Mouse (Mus musculus): Measurements from ENCODE around the gene Acr. TPM values are rescaled to one million over a fixed set of nuclear protein-coding genes. Genes with fewer than 3 reads are reported as not detected.

Acr gene
- polyA plus RNA-seq (2014; fragmentation: Nextera tagmentation; extraction: Ambion mirVana): 2.0 and 2.6 TPM in 2 replicates

- Histone ChIP-seq H3K4me1 (ENCODE audit: control insufficient read depth, insufficient read depth, low read length) (no peaks in the 10 kb centered on the region), H3K9me3 (ENCODE audit: control insufficient read depth, low read length) (no peaks in the 10 kb centered on the region), H3K4me2 (ENCODE audit: low read depth, low read length) (no peak within 1 kb of the TSS), H3K36me3 (ENCODE audit: control insufficient read depth, insufficient read depth, low read length) (no peaks in the 10 kb centered on the region), H3K9ac (replicated peaks; ENCODE audit: low read depth, low read length) (no peak within 1 kb of the TSS), H3K27me3 (ENCODE audit: control insufficient read depth, insufficient read depth, low read length) (no peaks in the 10 kb centered on the region), H3K27ac (ENCODE audit: low read depth, low read length) (no peak within 1 kb of the TSS), H3K4me3 (ENCODE audit: low read depth, low read length) (no peak within 1 kb of the TSS)
- WGBS: 90% methylated on average over 6 of the region's 6 CpGs
- no peak for ATAC-seq (ENCODE audit: low read depth)
These were observed at the start of gene Acr for GRCm38 (mm10) chr15:89568114-89568513. TSS of gene Acr (plus strand) at chr15:89568326.

- no peak overlapping the region for H3K9ac ChIP-seq (replicated peaks; ENCODE audit: low read depth, low read length)
- no peak overlapping the region for H3K4me2 ChIP-seq (ENCODE audit: low read depth, low read length)
- ATAC-seq (ENCODE audit: low read depth): no peak
- WGBS: 56% methylated on average over 7 of the region's 7 CpGs
- H3K27me3 ChIP-seq (ENCODE audit: control insufficient read depth, insufficient read depth, low read length): peaks cover 17% of the 10 kb centered on the region
- H3K9me3 ChIP-seq (ENCODE audit: control insufficient read depth, low read length): no peaks in the 10 kb centered on the region
- peaks cover 7% of the 10 kb centered on the region; the same call in 1 of the 2 replicates for H3K4me1 ChIP-seq (ENCODE audit: control insufficient read depth, insufficient read depth, low read length)
- H3K4me3 ChIP-seq (ENCODE audit: low read depth, low read length): no peak overlapping the region
- H3K27ac ChIP-seq (ENCODE audit: low read depth, low read length): no peak overlapping the region
- no peaks in the 10 kb centered on the region; the same call in 1 of the 2 replicates for H3K36me3 ChIP-seq (ENCODE audit: control insufficient read depth, insufficient read depth, low read length)
These were observed 46.2 kb upstream of the Acr start for GRCm38 (mm10) chr15:89521951-89522350.

- H3K9me3 ChIP-seq (ENCODE audit: control insufficient read depth, low read length): no peaks in the 10 kb centered on the region
- no peak for ATAC-seq (ENCODE audit: low read depth)
- peak overlapping the region; percentile 83 for H3K4me2 ChIP-seq (ENCODE audit: low read depth, low read length)
- H3K9ac ChIP-seq (replicated peaks; ENCODE audit: low read depth, low read length): no peak overlapping the region
- H3K27ac ChIP-seq (ENCODE audit: low read depth, low read length): no peak overlapping the region
- H3K27me3 ChIP-seq (ENCODE audit: control insufficient read depth, insufficient read depth, low read length): peaks cover 17% of the 10 kb centered on the region
- H3K4me3 ChIP-seq (ENCODE audit: low read depth, low read length): no peak overlapping the region
- 88% methylated on average over 10 of the region's 10 CpGs for WGBS
- peaks cover 7% of the 10 kb centered on the region; the same call in 1 of the 2 replicates for H3K4me1 ChIP-seq (ENCODE audit: control insufficient read depth, insufficient read depth, low read length)
- peaks cover 3% of the 10 kb centered on the region; the same call in 1 of the 2 replicates for H3K36me3 ChIP-seq (ENCODE audit: control insufficient read depth, insufficient read depth, low read length)
These were observed 45.4 kb upstream of the Acr start for GRCm38 (mm10) chr15:89522566-89523282.

- Histone ChIP-seq H3K36me3 (ENCODE audit: control insufficient read depth, insufficient read depth, low read length) (peaks cover 3% of the 10 kb centered on the region; the same call in 1 of the 2 replicates), H3K4me3 (ENCODE audit: low read depth, low read length) (peak overlapping the region; percentile 60), H3K27ac (ENCODE audit: low read depth, low read length) (no peak overlapping the region), H3K9me3 (ENCODE audit: control insufficient read depth, low read length) (no peaks in the 10 kb centered on the region), H3K9ac (replicated peaks; ENCODE audit: low read depth, low read length) (peak overlapping the region; percentile 61), H3K4me1 (ENCODE audit: control insufficient read depth, insufficient read depth, low read length) (peaks cover 7% of the 10 kb centered on the region; the same call in 1 of the 2 replicates), H3K4me2 (ENCODE audit: low read depth, low read length) (peak overlapping the region; percentile 83), H3K27me3 (ENCODE audit: control insufficient read depth, insufficient read depth, low read length) (peaks cover 17% of the 10 kb centered on the region)
- WGBS: 6% methylated on average over 24 of the region's 47 CpGs
- ATAC-seq (ENCODE audit: low read depth): 0 out of 2 replicates have a peak, but pooled peaks have one; percentile 48
These were observed 44.8 kb upstream of the Acr start for GRCm38 (mm10) chr15:89523283-89523832.

GRCm38 (mm10) chr15:89524001-89524571 lies 44.0 kb upstream of the Acr start:
- ATAC-seq (ENCODE audit: low read depth): no peak
- Histone ChIP-seq H3K4me2 (ENCODE audit: low read depth, low read length) (peak overlapping the region; percentile 83), H3K4me1 (ENCODE audit: control insufficient read depth, insufficient read depth, low read length) (peaks cover 7% of the 10 kb centered on the region; the same call in 1 of the 2 replicates)

GRCm38 (mm10) chr15:89524611-89525415 lies 43.3 kb upstream of the Acr start:
- WGBS: 63% methylated on average over 8 of the region's 8 CpGs
- peak overlapping the region; percentile 60 for H3K4me3 ChIP-seq (ENCODE audit: low read depth, low read length)
- no peak overlapping the region for H3K9ac ChIP-seq (replicated peaks; ENCODE audit: low read depth, low read length)
- H3K27ac ChIP-seq (ENCODE audit: low read depth, low read length): no peak overlapping the region
- no peaks in the 10 kb centered on the region for H3K9me3 ChIP-seq (ENCODE audit: control insufficient read depth, low read length)
- peaks cover 7% of the 10 kb centered on the region; the same call in 1 of the 2 replicates for H3K4me1 ChIP-seq (ENCODE audit: control insufficient read depth, insufficient read depth, low read length)
- H3K27me3 ChIP-seq (ENCODE audit: control insufficient read depth, insufficient read depth, low read length): peaks cover 17% of the 10 kb centered on the region
- peak overlapping the region; percentile 83 for H3K4me2 ChIP-seq (ENCODE audit: low read depth, low read length)
- peaks cover 3% of the 10 kb centered on the region; the same call in 1 of the 2 replicates for H3K36me3 ChIP-seq (ENCODE audit: control insufficient read depth, insufficient read depth, low read length)
- no peak for ATAC-seq (ENCODE audit: low read depth)

More at GRCm38 (mm10) chr15:89524001-89524571, 44.0 kb upstream of the Acr start:
- H3K4me3 ChIP-seq (ENCODE audit: low read depth, low read length): peak overlapping the region; percentile 60
- no peak overlapping the region for H3K27ac ChIP-seq (ENCODE audit: low read depth, low read length)
- H3K36me3 ChIP-seq (ENCODE audit: control insufficient read depth, insufficient read depth, low read length): peaks cover 3% of the 10 kb centered on the region; the same call in 1 of the 2 replicates
- H3K27me3 ChIP-seq (ENCODE audit: control insufficient read depth, insufficient read depth, low read length): peaks cover 17% of the 10 kb centered on the region
- WGBS: 3% methylated on average over 38 of the region's 52 CpGs
- peak overlapping the region; percentile 61 for H3K9ac ChIP-seq (replicated peaks; ENCODE audit: low read depth, low read length)
- no peaks in the 10 kb centered on the region for H3K9me3 ChIP-seq (ENCODE audit: control insufficient read depth, low read length)

- Histone ChIP-seq H3K4me3 (ENCODE audit: low read depth, low read length) (no peak overlapping the region), H3K27me3 (ENCODE audit: control insufficient read depth, insufficient read depth, low read length) (peaks cover 17% of the 10 kb centered on the region), H3K9ac (replicated peaks; ENCODE audit: low read depth, low read length) (no peak overlapping the region), H3K4me2 (ENCODE audit: low read depth, low read length) (no peak overlapping the region), H3K4me1 (ENCODE audit: control insufficient read depth, insufficient read depth, low read length) (peaks cover 7% of the 10 kb centered on the region; the same call in 1 of the 2 replicates), H3K9me3 (ENCODE audit: control insufficient read depth, low read length) (no peaks in the 10 kb centered on the region), H3K27ac (ENCODE audit: low read depth, low read length) (no peak overlapping the region), H3K36me3 (ENCODE audit: control insufficient read depth, insufficient read depth, low read length) (peaks cover 3% of the 10 kb centered on the region; the same call in 1 of the 2 replicates)
- no peak for ATAC-seq (ENCODE audit: low read depth)
- 93% methylated on average over 8 of the region's 8 CpGs for WGBS
These were observed 42.7 kb upstream of the Acr start for GRCm38 (mm10) chr15:89525464-89525863.

GRCm38 (mm10) chr15:89525896-89526295 lies 42.2 kb upstream of the Acr start:
- Histone ChIP-seq H3K4me3 (ENCODE audit: low read depth, low read length) (no peak overlapping the region), H3K9me3 (ENCODE audit: control insufficient read depth, low read length) (no peaks in the 10 kb centered on the region), H3K27me3 (ENCODE audit: control insufficient read depth, insufficient read depth, low read length) (peaks cover 17% of the 10 kb centered on the region), H3K4me1 (ENCODE audit: control insufficient read depth, insufficient read depth, low read length) (peaks cover 7% of the 10 kb centered on the region; the same call in 1 of the 2 replicates), H3K4me2 (ENCODE audit: low read depth, low read length) (no peak overlapping the region), H3K36me3 (ENCODE audit: control insufficient read depth, insufficient read depth, low read length) (peaks cover 3% of the 10 kb centered on the region; the same call in 1 of the 2 replicates), H3K9ac (replicated peaks; ENCODE audit: low read depth, low read length) (no peak overlapping the region), H3K27ac (ENCODE audit: low read depth, low read length) (no peak overlapping the region)
- no peak for ATAC-seq (ENCODE audit: low read depth)
- 77% methylated on average over 7 of the region's 7 CpGs for WGBS
